Mouse (Mus musculus): ENCODE measurements around the gene Fut2. TPM values are rescaled to one million over a fixed set of nuclear protein-coding genes. Genes with fewer than 3 reads are reported as not detected.

Fut2 gene
- 0.21 and 0.28 TPM in 2 replicates for polyA plus RNA-seq (2012; rRNA removed)

GRCm38 (mm10) chr7:45666161-45666560 lies at the start of gene Fut2:
Gene Fut2 (minus strand): TSS chr7:45666394.
- no peak for TF ChIP-seq POLR2A (IDR thresholded peaks at IDR 0.05; ENCODE audit: extremely low read depth, insufficient read depth, low read length)
- TF ChIP-seq CTCF (IDR thresholded peaks at IDR 0.05; ENCODE audit: extremely low read depth, insufficient read depth, low read length), result no peak
- Histone ChIP-seq H3K27ac (ENCODE audit: insufficient read depth, low read length) (no peak within 1 kb of the TSS), H3K4me1 (ENCODE audit: control insufficient read depth, insufficient read depth, low read length) (no peaks in the 10 kb centered on the region), H3K4me3 (ENCODE audit: insufficient read depth, low read length) (no peak within 1 kb of the TSS)

DNA sequence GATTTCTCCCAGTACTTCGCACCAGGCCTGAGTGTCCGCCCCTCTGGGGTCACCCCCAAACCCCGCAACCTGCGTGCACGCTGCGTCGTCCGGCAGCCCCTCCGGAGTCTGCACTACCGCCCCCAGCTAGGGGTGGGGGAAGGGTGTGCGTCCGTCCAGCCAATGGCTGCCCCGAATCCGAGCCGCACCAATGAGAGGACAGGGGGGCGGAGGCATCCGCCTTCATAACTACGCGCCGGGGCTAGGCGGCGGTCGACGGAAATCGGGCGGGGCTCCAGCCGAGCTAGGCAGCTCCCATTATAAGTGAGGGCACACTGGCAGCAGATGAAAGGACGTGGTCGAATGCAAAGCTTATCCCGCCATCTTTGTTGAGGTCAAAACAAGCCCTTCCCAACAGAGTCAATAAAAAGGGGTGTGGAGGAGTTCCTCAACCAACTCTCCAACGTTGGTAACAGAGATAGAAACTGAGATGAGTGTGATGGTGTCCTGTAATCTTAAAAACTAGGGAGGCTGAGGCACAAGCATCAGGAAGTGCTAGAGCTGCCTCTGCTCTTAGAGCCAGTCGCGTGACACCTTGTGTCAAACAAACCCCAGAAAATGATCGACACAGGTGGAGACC lies 49.0 kb upstream of the Fut2 start, which contains the start of gene Rpl18:
Gene Rpl18, plus strand, starts transcription at position 368 of the 619 bp plus-strand sequence.
- peak within 1 kb of the TSS; percentile 47 for H3K4me3 ChIP-seq (ENCODE audit: insufficient read depth, low read length)
- H3K4me1 ChIP-seq (ENCODE audit: control insufficient read depth, insufficient read depth, low read length), result peaks cover 5% of the 10 kb centered on the region; the same call in 1 of the 2 replicates

DNA sequence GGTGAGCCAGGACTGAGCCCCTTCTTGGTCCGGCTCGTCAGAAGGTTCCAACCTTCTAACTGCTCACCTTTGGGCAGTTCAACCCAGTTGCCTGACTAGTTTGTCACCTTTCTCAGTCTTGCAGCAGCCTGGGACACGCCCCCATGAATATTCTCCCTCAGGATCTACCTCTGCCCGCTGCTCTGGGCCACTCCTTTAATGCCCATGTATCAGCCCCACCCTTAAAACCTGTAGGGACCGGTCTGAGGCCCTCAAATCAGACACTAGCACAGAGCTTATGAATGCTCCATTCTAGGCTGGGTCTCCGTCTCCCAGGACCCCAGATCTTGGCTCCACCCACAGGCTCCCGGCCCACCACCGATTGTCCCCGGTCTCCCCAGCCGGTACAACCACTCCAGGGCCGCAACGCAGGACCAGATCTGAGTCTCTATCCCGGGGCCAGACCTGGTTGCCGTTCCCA lies 48.5 kb upstream of the Fut2 start:
- H3K4me1 ChIP-seq (ENCODE audit: control insufficient read depth, insufficient read depth, low read length), result peaks cover 6% of the 10 kb centered on the region
- H3K4me3 ChIP-seq (ENCODE audit: insufficient read depth, low read length), result peak overlapping the region; percentile 47
- 0 out of 2 replicates have a peak overlapping the region, but pooled peaks have one; percentile 16 for H3K27ac ChIP-seq (ENCODE audit: insufficient read depth, low read length)
- TF ChIP-seq CTCF (IDR thresholded peaks at IDR 0.05; ENCODE audit: extremely low read depth, insufficient read depth, low read length) (no peak), POLR2A (IDR thresholded peaks at IDR 0.05; ENCODE audit: extremely low read depth, insufficient read depth, low read length) (no peak)

More for the DNA sequence above, 49.0 kb upstream of the Fut2 start, which contains the start of gene Rpl18:
- H3K27ac ChIP-seq (ENCODE audit: insufficient read depth, low read length), result peak within 1 kb of the TSS; percentile 16; the same call in 1 of the 2 replicates
- no peak; the same call in 1 of the 2 replicates for TF ChIP-seq POLR2A (IDR thresholded peaks at IDR 0.05; ENCODE audit: extremely low read depth, insufficient read depth, low read length)
- no peak for TF ChIP-seq CTCF (IDR thresholded peaks at IDR 0.05; ENCODE audit: extremely low read depth, insufficient read depth, low read length)

GRCm38 (mm10) chr7:45713881-45714520 lies 47.8 kb upstream of the Fut2 start:
- TF ChIP-seq CTCF (IDR thresholded peaks at IDR 0.05; ENCODE audit: extremely low read depth, insufficient read depth, low read length) (no peak), POLR2A (IDR thresholded peaks at IDR 0.05; ENCODE audit: extremely low read depth, insufficient read depth, low read length) (no peak)
- Histone ChIP-seq H3K4me3 (ENCODE audit: insufficient read depth, low read length) (peak overlapping the region; percentile 47), H3K4me1 (ENCODE audit: control insufficient read depth, insufficient read depth, low read length) (peaks cover 9% of the 10 kb centered on the region), H3K27ac (ENCODE audit: insufficient read depth, low read length) (no peak overlapping the region)

DNA sequence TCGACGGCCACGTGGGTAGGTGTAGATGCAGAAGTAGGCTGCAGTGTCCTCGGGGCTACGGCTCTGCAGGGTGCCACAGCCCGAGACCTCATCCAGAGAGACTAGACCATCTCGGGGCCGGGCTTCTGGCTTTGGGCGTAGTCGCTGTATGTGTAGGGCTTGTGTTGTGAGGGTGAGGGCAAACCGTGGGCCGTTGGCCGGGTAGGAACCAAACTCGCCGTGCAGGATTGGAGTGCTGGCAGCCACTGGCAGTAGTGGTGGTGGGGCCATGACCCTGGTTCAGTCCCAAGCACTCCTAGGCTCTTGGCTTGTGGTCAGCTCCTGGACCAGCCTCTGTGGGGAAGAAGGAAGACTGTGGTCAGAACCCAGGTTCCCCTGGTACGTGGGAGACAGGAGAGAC lies 47.2 kb upstream of the Fut2 start:
- Histone ChIP-seq H3K27ac (ENCODE audit: insufficient read depth, low read length) (no peak overlapping the region), H3K4me1 (ENCODE audit: control insufficient read depth, insufficient read depth, low read length) (peaks cover 12% of the 10 kb centered on the region), H3K4me3 (ENCODE audit: insufficient read depth, low read length) (no peak overlapping the region)
- TF ChIP-seq POLR2A (IDR thresholded peaks at IDR 0.05; ENCODE audit: extremely low read depth, insufficient read depth, low read length) (no peak), CTCF (IDR thresholded peaks at IDR 0.05; ENCODE audit: extremely low read depth, insufficient read depth, low read length) (no peak)

- no peak for TF ChIP-seq CTCF (IDR thresholded peaks at IDR 0.05; ENCODE audit: extremely low read depth, insufficient read depth, low read length)
- TF ChIP-seq POLR2A (IDR thresholded peaks at IDR 0.05; ENCODE audit: extremely low read depth, insufficient read depth, low read length), result 0 out of 2 replicates have a peak, but pooled peaks have one; percentile 20
- Histone ChIP-seq H3K27ac (ENCODE audit: insufficient read depth, low read length) (no peak overlapping the region), H3K4me1 (ENCODE audit: control insufficient read depth, insufficient read depth, low read length) (peaks cover 16% of the 10 kb centered on the region), H3K4me3 (ENCODE audit: insufficient read depth, low read length) (no peak overlapping the region)
Measured at GRCm38 (mm10) chr7:45712022-45712757, 46.0 kb upstream of the Fut2 start.

GRCm38 (mm10) chr7:45711316-45712021 lies 45.3 kb upstream of the Fut2 start:
- TF ChIP-seq CTCF (IDR thresholded peaks at IDR 0.05; ENCODE audit: extremely low read depth, insufficient read depth, low read length) (no peak), POLR2A (IDR thresholded peaks at IDR 0.05; ENCODE audit: extremely low read depth, insufficient read depth, low read length) (peak; percentile 26; the same call in 1 of the 2 replicates)
- no peak overlapping the region for H3K27ac ChIP-seq (ENCODE audit: insufficient read depth, low read length)
- H3K4me3 ChIP-seq (ENCODE audit: insufficient read depth, low read length), result no peak overlapping the region
- H3K4me1 ChIP-seq (ENCODE audit: control insufficient read depth, insufficient read depth, low read length), result peaks cover 16% of the 10 kb centered on the region

GRCm38 (mm10) chr7:45710477-45711191 lies 44.4 kb upstream of the Fut2 start:
- Histone ChIP-seq H3K27ac (ENCODE audit: insufficient read depth, low read length) (no peak overlapping the region), H3K4me3 (ENCODE audit: insufficient read depth, low read length) (no peak overlapping the region), H3K4me1 (ENCODE audit: control insufficient read depth, insufficient read depth, low read length) (peaks cover 14% of the 10 kb centered on the region)
- TF ChIP-seq POLR2A (IDR thresholded peaks at IDR 0.05; ENCODE audit: extremely low read depth, insufficient read depth, low read length) (peak; percentile 58), CTCF (IDR thresholded peaks at IDR 0.05; ENCODE audit: extremely low read depth, insufficient read depth, low read length) (no peak)

Measured in cortical plate, adult 2 months (tissue).